Mouse (Mus musculus) retina, postnatal 1 day (tissue): ENCODE measurements around the gene Cacna2d2.
A peak's percentile ranks its signal among the peaks of the same experiment; 100 is the strongest.

ENCODE experiments used
- DNase-seq: peaks from one replicate; pipeline ENCODE4 v3.0.0-alpha.2; 2012

Gene Cacna2d2

GRCm38 (mm10) chr9:107502131-107502846 lies 102.9 kb downstream of the Cacna2d2 start:
- no peak for DNase-seq

GRCm38 (mm10) chr9:107504662-107505537 lies 105.5 kb downstream of the Cacna2d2 start:
- peak; percentile 64 for DNase-seq

DNA sequence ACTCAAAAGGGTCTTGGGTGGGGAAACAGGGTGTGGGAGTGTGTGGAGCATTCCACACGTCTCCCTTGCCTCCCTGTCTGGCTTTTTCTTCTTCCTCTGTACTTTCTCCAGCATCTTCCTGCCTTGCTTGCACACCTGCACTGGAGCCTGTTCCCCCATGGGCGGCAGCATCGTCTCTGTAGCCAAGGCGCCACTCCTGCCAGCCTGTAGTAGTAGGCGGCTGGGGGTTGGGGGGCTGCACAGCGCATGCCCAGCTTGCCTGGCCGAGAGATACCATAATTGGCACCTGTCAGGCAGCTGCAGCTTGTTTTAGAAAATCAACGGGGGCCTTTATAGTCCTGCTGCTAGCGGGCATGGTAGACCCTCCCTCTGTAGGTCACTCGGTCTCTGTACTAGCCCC lies 108.9 kb downstream of the Cacna2d2 start:
- peak; percentile 37 for DNase-seq

DNA sequence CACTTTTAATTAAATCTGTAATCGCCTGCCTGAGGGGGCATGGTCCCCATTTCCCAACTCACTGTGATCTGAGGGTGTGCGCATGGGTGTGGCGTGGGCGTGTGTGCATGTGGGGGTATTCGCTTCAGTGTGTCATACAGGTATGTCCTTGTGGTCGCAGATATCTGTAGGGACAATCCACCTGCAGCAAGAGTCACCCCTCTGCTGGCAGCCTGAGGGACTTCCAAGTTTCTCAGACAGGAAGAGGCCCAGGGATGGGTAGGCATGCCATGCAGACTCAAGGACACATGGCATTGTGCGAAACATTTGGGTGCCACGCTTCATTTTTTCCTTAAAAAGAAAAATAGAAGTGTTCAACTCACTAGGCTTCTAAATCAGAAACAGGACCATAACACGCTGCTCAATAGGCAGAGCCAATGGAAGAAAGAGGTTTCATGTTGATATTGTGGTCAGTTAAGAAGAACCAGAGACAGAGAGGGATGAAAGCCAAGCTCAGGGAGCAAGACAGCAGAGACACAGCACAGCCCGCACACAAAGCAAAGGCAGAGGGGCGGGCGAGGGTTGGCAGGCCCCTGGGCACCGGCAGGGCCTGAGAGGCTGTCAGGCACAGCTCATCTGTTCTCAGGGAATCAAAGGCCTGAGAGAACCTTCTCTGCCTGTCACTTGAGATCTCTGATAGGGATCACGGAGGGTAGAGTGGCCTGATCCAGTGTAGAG lies 111.1 kb downstream of the Cacna2d2 start:
- DNase-seq, result no peak

DNA sequence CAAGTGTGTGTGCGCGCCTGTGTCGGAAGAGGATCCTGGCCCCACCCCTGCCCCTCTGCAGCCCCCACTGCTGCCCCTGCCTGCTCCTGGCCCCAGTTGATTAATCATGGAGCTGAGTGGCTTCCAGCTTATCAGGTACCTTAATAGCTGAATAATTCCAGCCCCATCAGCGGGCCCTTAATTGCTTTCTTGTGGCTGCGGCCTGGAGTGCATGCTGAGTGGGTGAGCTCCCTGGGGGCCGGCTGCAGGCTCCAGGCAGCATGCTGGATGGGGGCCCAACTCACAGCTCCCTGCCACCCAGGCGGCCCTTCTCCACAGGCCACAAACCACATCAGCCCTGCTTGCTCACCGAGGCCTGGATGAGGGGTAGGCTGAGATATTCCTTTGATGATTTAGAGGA lies 112.0 kb downstream of the Cacna2d2 start:
- DNase-seq, result no peak

DNA sequence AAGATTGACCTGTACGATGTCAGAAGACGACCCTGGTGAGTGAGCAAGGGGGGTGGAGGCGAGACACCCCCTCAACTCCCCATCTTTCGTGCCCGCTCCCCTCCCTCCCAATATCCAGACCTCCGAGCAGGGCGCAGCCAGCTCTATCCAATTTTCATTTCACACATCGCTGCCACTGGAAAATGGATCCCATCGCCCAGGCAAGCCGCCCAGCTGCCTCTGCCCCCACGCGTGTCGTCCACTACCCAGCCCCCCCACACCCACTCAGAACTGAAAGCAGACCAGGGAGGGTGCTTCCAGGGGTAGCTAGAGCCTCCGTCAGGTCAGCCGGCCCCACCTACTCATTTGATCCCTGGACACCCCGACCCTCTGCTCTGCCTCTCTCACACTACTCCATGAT lies 112.9 kb downstream of the Cacna2d2 start:
- DNase-seq, result no peak

- DNase-seq, result peak; percentile 86
Measured at GRCm38 (mm10) chr9:107514303-107514955, 115.0 kb downstream of the Cacna2d2 start.

GRCm38 (mm10) chr9:107520331-107520730 lies 120.9 kb downstream of the Cacna2d2 start:
- DNase-seq, result peak; percentile 58

GRCm38 (mm10) chr9:107521190-107521589 lies 121.8 kb downstream of the Cacna2d2 start:
- no peak for DNase-seq

DNA sequence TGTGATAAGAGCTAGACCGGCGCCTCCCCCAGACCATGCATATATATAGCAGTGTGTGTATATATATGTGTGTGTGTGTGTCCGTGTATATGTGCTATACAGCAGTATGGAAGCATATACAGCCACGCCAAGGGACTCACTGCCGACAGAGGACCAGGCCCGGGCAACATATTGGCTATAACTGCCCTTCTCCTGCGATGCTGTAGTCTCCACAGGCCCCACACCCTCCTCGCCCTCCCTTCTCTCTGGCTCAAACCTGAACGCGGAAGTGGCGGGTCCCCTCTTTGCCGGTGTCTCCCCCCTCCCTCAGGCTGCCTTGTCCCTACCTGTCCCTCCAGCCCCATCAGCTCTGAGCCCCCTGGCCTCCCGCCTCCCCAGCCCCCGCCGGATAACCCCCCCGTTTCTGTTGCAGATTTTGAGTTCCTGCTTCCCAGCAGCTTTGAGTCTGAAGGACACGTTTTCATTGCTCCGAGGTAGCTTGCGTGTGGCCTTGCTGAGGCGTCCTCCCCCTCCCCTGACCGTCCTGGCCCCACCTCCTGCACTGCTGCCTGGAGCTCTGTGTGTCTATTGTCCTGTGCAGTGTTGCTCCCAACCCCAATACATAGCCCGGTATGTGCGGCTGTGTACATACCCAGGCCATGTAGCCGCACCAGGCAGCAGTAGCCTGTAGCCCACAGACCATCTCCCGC lies 122.4 kb downstream of the Cacna2d2 start:
- peak; percentile 77 for DNase-seq

DNA sequence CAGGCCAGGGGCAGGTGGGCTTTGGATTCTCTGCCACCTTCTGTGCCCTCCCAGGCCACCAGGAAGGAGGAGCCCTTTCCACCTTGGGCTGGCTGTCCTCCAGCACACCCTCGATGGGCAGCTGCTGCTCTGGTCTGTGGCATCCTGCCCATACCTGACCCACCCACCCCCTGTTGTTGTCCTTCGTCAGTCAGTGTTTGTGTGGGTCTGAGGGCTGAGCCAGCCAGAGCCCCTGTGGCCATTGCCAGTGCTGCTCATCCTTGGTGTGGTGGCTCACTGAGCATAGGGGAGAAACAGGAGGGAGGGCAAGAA lies 122.9 kb downstream of the Cacna2d2 start:
- no peak for DNase-seq

DNA sequence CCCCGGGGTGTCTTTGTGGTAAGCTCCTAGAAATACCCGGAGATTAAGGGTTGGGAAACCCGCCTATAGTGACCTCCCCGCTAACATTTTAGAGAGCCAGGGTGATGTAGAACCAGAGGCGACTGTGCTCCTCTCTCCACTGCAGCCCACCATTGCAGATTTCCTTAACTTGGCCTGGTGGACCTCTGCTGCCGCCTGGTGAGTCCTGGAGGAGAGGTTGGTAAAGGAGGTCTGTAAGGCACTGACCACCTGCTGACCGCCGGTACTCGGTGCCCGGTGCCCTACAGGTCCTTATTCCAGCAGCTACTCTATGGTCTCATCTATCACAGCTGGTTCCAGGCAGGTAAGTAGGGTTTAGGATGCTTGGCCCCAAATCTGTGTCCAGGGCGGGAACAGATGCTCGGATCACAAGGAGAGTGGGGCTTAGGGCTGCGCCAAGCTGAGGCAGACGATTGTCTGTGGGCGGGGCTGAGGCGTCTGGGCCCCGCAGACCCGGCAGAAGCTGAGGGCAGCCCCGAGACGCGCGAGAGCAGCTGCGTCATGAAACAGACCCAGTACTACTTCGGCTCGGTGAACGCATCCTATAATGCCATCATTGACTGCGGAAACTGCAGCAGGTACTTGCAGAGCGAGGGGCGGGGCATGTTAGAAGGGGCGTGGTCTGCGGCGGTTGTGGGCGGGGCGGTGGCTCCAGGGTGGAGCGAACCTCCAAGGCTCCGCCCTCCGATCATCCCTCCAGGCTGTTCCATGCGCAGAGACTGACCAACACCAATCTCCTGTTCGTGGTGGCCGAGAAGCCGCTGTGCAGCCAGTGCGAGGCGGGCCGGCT lies 127.0 kb downstream of the Cacna2d2 start:
- DNase-seq, result peak; percentile 84

DNA sequence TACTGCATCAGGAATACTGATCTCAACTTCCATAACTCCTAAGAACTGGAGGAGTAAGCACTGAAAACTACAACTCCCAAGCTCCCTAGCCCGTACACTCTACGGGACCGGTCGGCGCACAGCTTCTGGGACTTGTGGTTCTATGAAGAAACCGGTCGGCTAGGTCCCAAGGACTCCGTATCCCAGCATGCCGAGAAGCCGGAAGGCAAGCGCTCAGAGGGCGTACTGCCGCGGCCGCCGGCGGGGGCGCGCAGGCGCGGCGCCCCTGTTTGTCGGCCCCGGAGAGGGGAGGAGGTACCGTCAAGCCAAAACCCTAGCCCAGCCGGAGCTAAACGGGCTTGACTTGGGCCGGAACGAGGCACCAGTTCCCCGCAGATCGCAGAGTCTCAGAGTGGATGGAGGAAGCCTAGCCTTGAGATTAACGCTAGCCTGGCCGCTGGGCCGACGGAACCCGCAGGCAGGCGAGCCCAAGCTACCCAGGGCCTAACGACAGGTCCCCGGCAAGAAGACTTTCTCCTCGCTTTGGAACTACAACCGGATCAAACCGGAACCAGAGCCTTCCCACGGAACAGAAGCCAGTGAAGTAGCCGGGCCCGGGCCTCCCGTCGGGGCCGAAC lies 134.5 kb downstream of the Cacna2d2 start, which contains the start of gene Tmem115:
Tmem115 (plus strand) TSS at position 155 of the 617 bp plus-strand sequence.
- DNase-seq, result peak; percentile 98

GRCm38 (mm10) chr9:107534408-107535202 lies 135.2 kb downstream of the Cacna2d2 start:
- no peak for DNase-seq

DNA sequence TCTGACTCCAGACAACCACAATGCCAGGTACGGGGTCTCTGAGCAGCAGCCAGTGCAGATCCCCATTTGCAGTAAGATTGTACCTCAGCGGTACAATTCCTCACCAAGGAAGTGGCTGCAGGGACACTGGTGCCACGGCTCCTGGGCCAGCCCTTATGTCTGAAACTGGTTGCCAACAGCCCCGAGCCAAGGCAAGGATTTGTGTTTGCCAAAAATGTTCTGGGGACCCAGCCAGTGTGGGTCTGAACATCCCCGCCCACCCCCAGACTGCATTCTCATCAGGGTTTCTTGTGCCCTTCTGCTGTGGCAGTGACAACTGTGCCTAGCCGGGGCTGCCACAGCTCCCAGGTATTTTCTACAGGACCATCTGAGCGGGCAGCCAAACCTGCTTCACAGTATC lies 138.8 kb downstream of the Cacna2d2 start:
- no peak for DNase-seq

GRCm38 (mm10) chr9:107538711-107539110 lies 139.3 kb downstream of the Cacna2d2 start:
- DNase-seq, result no peak

GRCm38 (mm10) chr9:107539940-107540339 lies 140.5 kb downstream of the Cacna2d2 start:
- no peak for DNase-seq

DNA sequence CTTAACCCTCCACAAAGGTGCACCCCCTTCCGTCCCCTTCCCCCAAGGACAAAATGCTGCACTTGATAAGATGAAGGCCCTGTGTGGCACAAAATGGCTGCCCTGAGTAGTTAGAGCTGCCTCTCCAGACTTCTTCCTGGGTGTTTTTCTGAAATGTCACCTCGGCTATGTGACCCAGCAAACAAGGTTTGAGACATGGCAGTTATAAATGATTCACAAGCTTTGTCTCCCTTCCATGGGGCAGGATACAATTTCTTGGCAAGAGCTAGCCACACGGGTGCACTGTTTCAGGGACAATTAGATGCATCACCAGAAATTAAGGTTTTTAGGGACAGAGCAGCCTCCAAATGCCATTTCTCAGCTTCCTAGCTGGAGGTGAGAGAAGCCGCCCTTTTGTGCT lies 141.0 kb downstream of the Cacna2d2 start:
- DNase-seq, result no peak

DNA sequence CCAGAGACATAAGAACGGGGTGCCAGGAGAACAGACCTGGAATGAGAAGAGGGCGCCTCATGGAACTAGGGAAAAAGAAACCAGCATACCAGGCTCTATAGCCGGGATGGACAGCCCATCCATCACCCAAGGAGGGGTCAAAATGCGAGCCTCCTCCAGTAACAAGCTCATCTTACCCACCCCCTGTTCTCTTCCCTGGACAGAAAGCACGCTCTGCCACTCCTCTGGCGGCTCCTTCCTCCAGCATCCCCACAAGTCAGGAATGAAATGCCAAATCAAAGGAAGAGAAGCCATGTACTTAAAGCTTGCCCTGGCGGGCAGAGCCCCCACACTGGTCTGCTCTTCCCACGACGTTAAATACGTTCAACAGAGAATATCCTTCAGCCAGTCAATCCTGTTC lies 141.6 kb downstream of the Cacna2d2 start:
- DNase-seq, result no peak
